Comparison of ENCODE assay signal across 9 mouse cellular contexts in the genomic region with DNA sequence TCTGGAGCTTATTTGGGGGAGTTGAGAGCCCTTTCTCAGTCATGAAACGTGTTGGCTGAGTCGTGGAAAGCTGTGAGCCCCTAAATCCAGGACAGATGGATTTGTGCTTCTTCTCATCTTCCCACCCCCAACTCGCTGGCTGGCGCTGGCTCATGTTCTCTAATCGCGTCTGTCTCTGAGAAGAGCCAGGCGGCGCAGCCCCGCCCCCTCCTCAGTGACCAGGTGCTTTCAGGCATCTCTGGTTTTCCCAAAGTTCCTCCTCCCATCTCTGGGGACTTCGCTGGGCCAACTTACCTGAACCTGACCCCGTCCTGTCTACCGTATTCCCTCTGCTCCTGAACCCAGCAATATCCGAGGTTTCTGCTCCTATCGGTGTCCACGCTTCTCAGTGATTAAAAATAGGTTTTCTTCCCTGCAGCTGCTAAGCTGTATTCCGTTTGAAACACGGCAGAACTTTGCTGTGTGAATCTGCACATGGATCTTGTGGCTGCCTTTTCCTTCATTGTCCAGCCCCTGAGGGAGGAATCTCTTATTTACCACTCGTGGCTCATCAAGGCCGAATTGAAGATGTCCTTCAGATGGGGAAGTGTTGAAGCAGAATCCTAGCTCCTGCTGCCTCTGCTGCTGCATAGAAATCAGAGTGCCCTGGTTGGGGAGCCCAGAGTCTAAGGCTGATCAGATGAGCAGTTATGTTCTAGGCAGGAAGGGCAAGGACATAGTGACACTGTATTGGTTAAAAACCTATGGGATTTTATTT. TPM values are rescaled to one million over a fixed set of nuclear protein-coding genes. Genes with fewer than 3 reads are reported as not detected.
DNase-seq lines count a peak whose midpoint lies in the region; ATAC-seq and TF ChIP-seq lines count a peak whose summit lies in the region.
"Had no signal": no experiment of that assay in that cellular context is flagged by ENCODE, and none has a peak within 500 bp of the region (broad histone marks: within the 10 kb centered on the region; RNA-seq: fewer than 3 reads in every experiment).

No protein-coding gene starts in this region.

- peaks cover 8% of the 10 kb centered on the region; the same call in 1 of the 2 replicates for H3K4me1 ChIP-seq in intestine, postnatal 0 days (replicated peaks; ENCODE audit: control insufficient read depth, insufficient read depth, low read length)
- peaks cover 47% of the 10 kb centered on the region for H3K4me1 ChIP-seq in midbrain, embryonic 12.5 days

- ATAC-seq in intestine, postnatal 0 days: no peak
- no peak for ATAC-seq in midbrain, embryonic 12.5 days (ENCODE audit: low FRiP score, low read depth)

- TF ChIP-seq CTCF in intestine, postnatal 0 days (IDR thresholded peaks at IDR 0.05; ENCODE audit: low read depth): no peak

- WGBS in intestine, postnatal 0 days: 19% methylated on average over 19 of the region's 19 CpGs
- WGBS in midbrain, embryonic 12.5 days: 12% methylated on average over 19 of the region's 19 CpGs

- H3K36me3 ChIP-seq in intestine, postnatal 0 days (ENCODE audit: control insufficient read depth, insufficient read depth): no peaks in the 10 kb centered on the region
- H3K36me3 ChIP-seq in midbrain, embryonic 12.5 days: no peaks in the 10 kb centered on the region

- peak; percentile 34 to 57 for DNase-seq in adrenal gland, adult (ENCODE audit: inconsistent age in 2 of 2, low spot score in 1 of 2)
- no peak for DNase-seq in adrenal gland, postnatal 4 days (ENCODE audit: low spot score in 2 of 2)
- DNase-seq in retina, postnatal 1 day: peak; percentile 45
- DNase-seq in retina, embryonic 14.5 days (ENCODE audit: low spot score): no peak
- no peak for DNase-seq in urinary bladder, adult 18-20 months (ENCODE audit: low spot score in 2 of 2)
- no peak for DNase-seq in adipocyte (ENCODE audit: low spot score)

- no peak overlapping the region for H3K27ac ChIP-seq in intestine, postnatal 0 days (ENCODE audit: low read depth, low read length)
- H3K27ac ChIP-seq in midbrain, embryonic 12.5 days (replicated peaks): peak overlapping the region; percentile 97
- H3K27ac ChIP-seq: macrophage had no signal

- no peaks in the 10 kb centered on the region for H3K9me3 ChIP-seq in intestine, postnatal 0 days (ENCODE audit: control insufficient read depth)
- no peaks in the 10 kb centered on the region for H3K9me3 ChIP-seq in midbrain, embryonic 12.5 days

- H3K4me3 ChIP-seq in intestine, postnatal 0 days (ENCODE audit: low read depth, low read length): no peak overlapping the region
- peak overlapping the region; percentile 21 for H3K4me3 ChIP-seq in midbrain, embryonic 12.5 days

- H3K4me2 ChIP-seq in intestine, postnatal 0 days (replicated peaks; ENCODE audit: low read depth): peak overlapping the region; percentile 35
- H3K4me2 ChIP-seq in midbrain, embryonic 12.5 days (replicated peaks): peak overlapping the region; percentile 51

- H3K9ac ChIP-seq in intestine, postnatal 0 days (ENCODE audit: low read depth, low read length): no peak overlapping the region
- H3K9ac ChIP-seq in midbrain, embryonic 12.5 days (replicated peaks): peak overlapping the region; percentile 58

- H3K27me3 ChIP-seq in intestine, postnatal 0 days (replicated peaks; ENCODE audit: control insufficient read depth, insufficient read depth, low read length): no peaks in the 10 kb centered on the region
- no peaks in the 10 kb centered on the region for H3K27me3 ChIP-seq in midbrain, embryonic 12.5 days

RNA-seq across cellular contexts. Expression of a gene that starts 12.3 kb away (rescaled TPM):
- 10 to 100 TPM; 45.2 to 50.0 TPM for total RNA-seq in adrenal gland, postnatal 4 days (2021)
- 62.8 and 69.8 TPM in 2 replicates for polyA plus RNA-seq in intestine, postnatal 0 days (2015; fragmentation: Nextera tagmentation; extraction: Ambion mirVana)
- 109 and 118 TPM in 2 replicates for polyA plus RNA-seq in midbrain, embryonic 12.5 days (2016; fragmentation: Nextera tagmentation; extraction: Ambion mirVana)

RNA-seq across cellular contexts. Expression of a gene that starts 20.2 kb away (rescaled TPM):
- 100 to 1,000 TPM in 1 of 2 experiments, 10 to 100 TPM in 1; 59.8 to 108 TPM for total RNA-seq in adrenal gland, postnatal 4 days (2021)
- 14.1 and 15.4 TPM in 2 replicates for polyA plus RNA-seq in intestine, postnatal 0 days (2015; fragmentation: Nextera tagmentation; extraction: Ambion mirVana)
- polyA plus RNA-seq in midbrain, embryonic 12.5 days (2016; fragmentation: Nextera tagmentation; extraction: Ambion mirVana): 380 and 432 TPM in 2 replicates

Comparison
In these comparisons a context has a peak if more than half of its experiments do, and no peak if none do; other contexts are left out.
1. DNase-seq: peak in adrenal gland, adult (2 of 2) and retina, postnatal 1 day (single experiment); none in adrenal gland, postnatal 4 days (0 of 2), retina, embryonic 14.5 days (single experiment), urinary bladder, adult 18-20 months (0 of 2) and adipocyte (single experiment).
2. RNA of a gene that starts 20.2 kb away (polyA plus RNA-seq): 380 to 432 TPM in midbrain, embryonic 12.5 days; 14.1 to 15.4 TPM in intestine, postnatal 0 days; every median in the first group is over 10 times any median in the second.